Mouse (Mus musculus) gastrocnemius, adult 18-20 months (tissue): ENCODE results near the gene Fgfr2. TPM values are rescaled to one million over a fixed set of nuclear protein-coding genes. Genes with fewer than 3 reads are reported as not detected.
"Not testable (repeated sequence)": the region's sequence is repeated elsewhere in the genome, so short reads cannot be mapped to it uniquely, and the experiment has no call there.

Source experiments
- DNase-seq: peaks from one replicate; pipeline ENCODE4 v3.0.0; 2021; ENCODE audit warnings: low spot score
- total RNA-seq, 2 experiments: library from RNA; stranded (reverse); gene quantifications; 2 replicates each; pipeline ENCODE4 v1.2.3; 2021

The Fgfr2 gene
- total RNA-seq, 2 experiments from 2014 or later: 0.43 to 0.88 TPM

GRCm38 (mm10) chr7:132547126-132547525 lies 576.0 kb downstream of the Fgfr2 start:
- no peak for DNase-seq

- DNase-seq: no peak
Measured at GRCm38 (mm10) chr7:132542427-132542826, 580.7 kb downstream of the Fgfr2 start.

DNA sequence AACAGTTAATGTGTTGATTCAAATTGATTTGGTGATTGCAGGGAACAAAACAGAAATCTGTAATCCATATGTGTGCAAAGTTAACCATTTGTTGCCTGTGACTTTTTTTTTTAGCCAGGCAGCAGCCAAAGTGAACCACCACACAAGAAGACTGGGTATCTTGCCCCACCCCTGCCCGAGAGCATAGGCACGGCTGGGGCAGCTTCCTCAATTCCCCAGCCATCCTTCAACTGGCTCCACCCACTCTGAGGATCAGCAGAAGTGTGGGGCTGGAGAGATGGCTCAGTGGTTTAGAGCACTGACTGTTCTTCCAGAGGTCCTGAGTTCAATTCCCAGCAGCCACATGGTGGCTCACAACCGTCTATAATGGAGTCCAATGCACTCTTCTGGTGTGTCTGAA lies 581.6 kb downstream of the Fgfr2 start:
- no peak for DNase-seq

GRCm38 (mm10) chr7:132540597-132540996 lies 582.6 kb downstream of the Fgfr2 start:
- no peak for DNase-seq

- no peak for DNase-seq
Measured at GRCm38 (mm10) chr7:132529206-132529605, 593.9 kb downstream of the Fgfr2 start.

GRCm38 (mm10) chr7:132513419-132513982 lies 609.6 kb downstream of the Fgfr2 start:
- no peak for DNase-seq

DNA sequence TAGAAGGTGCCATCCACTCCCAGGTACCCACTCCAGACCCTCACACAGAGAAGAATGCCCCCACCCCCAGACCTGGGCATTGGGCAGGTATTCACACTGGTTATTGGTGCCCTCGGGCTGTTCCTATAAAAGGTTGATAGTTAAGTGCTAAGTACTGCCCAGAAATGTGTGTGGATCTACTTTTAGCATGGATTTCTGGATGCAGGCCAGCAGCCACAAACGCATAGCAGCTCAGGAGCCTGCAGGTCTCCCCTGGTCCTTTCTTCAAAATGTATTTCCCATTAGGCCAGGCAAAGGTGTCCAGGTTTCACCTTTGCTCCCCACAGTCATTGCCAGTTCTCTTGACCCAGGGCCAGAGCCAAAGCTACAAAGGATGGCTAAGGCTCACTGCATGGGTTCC lies 614.0 kb downstream of the Fgfr2 start:
- DNase-seq: no peak

GRCm38 (mm10) chr7:132507361-132507760 lies 615.8 kb downstream of the Fgfr2 start:
- peak; percentile 5 for DNase-seq

DNA sequence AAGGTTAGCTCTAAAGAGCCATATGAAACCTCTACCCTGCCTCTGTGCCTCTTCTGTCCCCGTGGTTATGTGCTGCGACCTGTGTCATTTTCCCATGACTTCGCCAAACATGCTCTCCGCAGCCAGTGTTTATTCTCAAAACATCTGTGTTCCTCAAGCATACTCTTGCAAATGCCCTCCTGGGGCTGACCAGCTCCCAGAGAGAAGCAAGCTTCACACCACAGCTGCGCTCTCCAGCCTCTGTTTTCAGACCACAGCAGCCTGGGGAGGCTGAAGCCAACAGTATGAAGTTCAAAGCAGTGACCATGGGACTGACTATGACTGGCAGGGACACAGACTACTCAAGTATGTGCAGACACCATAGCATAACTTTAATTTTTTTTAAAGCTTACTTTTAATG lies 616.9 kb downstream of the Fgfr2 start:
- no peak for DNase-seq

DNA sequence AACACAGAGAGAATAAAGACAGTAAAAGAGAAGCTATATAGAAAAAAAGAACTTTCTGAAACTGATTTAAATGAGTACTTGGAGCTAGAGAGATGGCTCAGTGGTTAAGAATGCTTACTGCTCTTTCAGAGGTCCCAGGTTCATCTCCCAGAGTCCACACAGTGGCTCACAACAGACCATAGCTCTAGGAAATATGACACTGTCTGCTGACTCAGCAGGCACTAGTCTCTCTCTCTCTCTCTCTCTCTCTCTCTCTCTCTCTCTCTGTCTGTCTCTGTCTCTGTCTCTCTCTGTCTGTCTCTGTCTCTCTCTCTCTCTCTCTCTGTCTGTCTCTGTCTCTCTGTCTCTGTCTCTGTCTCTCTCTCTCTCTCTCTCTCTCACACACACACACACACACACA lies 620.7 kb downstream of the Fgfr2 start:
- DNase-seq: not testable (repeated sequence)

GRCm38 (mm10) chr7:132497142-132497541 lies 626.0 kb downstream of the Fgfr2 start:
- no peak for DNase-seq

DNA sequence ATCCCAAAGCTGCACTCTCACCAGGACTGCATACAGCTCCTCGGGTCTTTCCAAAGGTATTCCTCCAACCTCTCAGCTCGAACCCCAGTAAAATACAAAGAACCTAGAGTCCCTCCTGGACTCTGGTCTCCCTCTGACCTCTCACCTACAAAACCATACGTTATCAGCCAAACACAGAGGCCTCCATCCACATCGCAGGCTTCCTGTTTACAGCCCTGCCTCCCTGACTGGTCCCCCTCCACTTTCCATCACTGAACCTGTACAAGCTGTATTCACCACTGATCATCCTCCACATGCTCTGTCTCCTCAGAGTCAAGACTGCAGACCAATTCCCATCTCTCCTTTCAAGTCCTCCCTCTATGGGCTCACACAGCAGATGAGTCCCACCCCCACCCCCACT lies 628.9 kb downstream of the Fgfr2 start:
- no peak for DNase-seq

GRCm38 (mm10) chr7:132493632-132494031 lies 629.5 kb downstream of the Fgfr2 start:
- DNase-seq: no peak

- DNase-seq: no peak
Measured at GRCm38 (mm10) chr7:132491902-132492301, 631.2 kb downstream of the Fgfr2 start.

DNA sequence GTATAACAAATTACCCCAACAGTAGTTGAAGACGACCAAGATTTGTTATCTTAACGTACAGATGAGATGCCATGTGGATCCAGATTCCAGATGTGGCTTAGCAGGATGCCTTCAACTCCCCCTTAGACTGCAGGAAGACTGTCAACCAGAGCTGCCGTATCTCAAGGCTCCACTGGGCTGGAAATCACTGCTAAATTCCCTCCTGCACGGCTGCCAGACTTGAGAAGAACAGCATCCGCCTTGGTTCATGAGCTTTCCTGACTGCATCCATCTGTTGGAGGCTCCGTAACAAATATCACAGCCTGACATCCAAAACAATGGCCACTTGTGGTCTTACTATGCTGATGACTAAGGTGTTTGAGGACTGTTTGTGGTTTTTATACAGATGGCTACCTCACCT lies 635.8 kb downstream of the Fgfr2 start:
- no peak for DNase-seq

- no peak for DNase-seq
Measured at GRCm38 (mm10) chr7:132486403-132487178, 636.6 kb downstream of the Fgfr2 start.

DNA sequence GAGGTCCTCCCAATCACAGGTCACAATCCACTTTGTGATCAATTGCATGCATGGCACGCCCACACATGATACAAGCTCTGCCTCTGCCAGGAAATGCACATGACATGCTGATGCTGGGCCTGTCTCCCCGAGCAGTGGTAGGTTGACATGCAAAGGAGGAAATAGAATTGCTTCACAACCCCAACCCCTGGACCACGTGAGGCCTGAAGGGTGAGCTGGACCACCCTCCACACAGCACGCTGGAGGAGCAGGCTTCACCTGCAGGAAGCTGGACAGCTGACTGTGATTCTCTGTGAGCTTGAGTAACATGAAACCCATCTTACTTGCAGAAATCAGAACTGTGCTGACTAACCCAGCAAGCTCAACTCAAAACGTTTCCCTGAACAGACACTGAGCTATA lies 638.7 kb downstream of the Fgfr2 start:
- no peak for DNase-seq

DNA sequence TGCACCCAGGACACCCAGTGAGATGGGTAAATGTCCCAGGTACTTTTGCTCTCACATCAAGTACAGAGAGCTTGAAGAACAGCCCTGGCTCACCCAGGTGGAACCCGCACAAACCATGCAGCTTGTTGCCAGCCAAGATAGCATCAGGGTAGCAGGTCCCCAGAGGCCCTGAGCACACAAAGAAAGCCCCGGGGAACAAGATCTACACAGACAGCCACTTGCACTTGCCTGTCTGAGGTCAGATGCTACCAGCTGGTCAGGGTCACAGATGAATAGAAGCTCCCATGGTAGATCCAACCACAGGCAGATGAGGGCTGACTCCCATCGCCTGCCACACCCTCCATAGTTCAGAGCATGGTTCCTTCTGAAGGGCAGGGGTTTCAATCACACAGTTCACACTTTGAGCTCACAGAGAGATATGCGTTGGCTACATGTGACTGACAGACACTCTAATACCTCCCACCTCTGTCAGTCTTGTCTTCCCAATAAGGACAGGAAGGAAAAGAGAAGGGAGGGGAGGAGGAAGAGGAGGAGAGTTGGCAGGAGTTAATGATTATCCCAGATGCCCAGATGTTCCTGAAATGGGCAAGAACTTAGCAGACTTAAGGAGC lies 642.3 kb downstream of the Fgfr2 start:
- DNase-seq: no peak

GRCm38 (mm10) chr7:132478295-132478809 lies 644.8 kb downstream of the Fgfr2 start:
- no peak for DNase-seq

DNA sequence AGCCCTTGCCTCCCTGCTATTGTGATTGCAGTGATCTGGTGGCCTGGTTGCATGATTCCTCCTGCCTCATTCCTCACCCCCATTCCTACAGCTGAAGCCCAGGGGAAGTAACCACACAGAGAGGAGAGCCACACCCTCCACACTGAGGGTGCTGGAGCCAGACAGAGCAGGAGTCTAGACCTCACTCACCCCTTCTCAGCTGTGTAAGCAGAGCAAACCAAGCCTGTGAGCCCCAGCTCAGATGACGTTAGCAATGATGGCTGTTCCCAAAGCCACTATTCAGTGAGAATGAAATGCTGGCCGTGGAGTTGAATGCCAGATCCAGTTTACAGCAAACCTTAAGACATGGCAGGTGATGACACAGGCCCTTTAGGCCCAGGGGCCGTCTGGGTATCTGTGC lies 645.4 kb downstream of the Fgfr2 start:
- no peak for DNase-seq

- DNase-seq: no peak
Measured at GRCm38 (mm10) chr7:132476491-132476890, 646.7 kb downstream of the Fgfr2 start.

GRCm38 (mm10) chr7:132475069-132475468 lies 648.1 kb downstream of the Fgfr2 start:
- peak; percentile 63 for DNase-seq

DNA sequence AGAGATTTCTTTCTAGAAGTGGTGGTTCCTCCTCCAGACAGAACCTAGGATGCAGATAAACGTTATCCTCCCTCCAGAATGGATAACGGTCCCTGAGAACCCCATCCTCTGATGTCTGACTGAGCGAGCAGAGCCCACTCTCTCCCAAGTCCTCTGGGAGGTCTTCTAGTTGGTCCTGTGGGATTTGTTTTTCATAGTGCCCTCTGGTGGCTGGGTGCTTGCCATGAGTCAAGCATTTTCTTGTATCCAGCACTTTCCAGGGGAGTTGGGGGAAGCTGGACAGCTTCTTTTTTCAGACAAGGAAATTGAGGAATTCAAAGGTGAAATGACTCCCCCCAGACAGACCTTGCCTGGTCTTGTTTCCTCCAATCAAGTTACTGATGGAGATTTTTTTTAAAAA lies 651.8 kb downstream of the Fgfr2 start:
- peak; percentile 38 for DNase-seq
